Mouse (Mus musculus) right cerebral cortex, postnatal 14 days (tissue): ENCODE results near the gene Psg17.
"Not testable (repeated sequence)": the region's sequence is repeated elsewhere in the genome, so short reads cannot be mapped to it uniquely, and the experiment has no call there.

Experiments used
- DNase-seq: peaks from one replicate; pipeline ENCODE4 v3.0.0; 2022

Gene Psg17

DNA sequence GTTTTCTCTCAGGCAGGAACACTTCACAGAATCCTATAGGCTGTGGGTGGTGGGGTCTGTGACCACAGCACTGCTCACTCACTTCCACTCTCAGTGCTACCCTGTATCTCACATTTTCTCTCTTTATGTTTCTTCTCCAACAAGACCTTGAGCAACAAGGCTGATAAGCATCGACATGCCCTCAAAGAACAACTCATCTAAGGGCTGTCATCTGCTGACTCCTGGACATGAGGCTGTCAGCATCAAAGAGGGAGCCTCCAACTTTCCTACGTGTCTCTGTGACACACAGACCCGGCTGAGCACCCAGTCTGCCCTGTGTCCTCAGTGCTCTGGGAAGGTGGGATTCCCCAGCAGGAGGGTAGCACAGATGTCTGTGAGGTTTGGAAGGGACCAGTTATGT, at the start of gene Psg17:
Psg17 (minus strand) TSS at position 101 of the 400 bp plus-strand sequence.
- DNase-seq: no peak

DNA sequence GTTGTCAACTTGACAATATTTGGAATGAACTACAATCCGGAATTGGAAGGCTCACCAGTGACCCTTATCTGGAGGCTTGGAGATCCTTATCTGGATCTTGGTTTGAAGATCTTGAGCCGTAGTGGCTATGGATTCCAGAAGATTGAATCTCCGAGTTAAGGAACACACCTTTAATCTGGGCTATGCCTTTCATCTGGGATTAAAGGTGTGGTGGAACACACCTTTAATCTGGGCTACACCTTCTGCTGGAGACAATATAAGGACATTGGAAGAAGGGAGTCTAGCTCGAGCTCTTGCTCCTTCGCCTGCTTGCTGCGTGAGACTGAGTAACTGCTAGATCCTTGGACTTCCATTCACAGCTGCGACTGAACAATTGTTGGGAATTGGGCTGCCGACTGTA, 49.6 kb upstream of the Psg17 start, which contains the start of gene Pglyrp1:
Pglyrp1 (plus strand) TSS at position 301 of the 400 bp plus-strand sequence.
- DNase-seq: not testable (repeated sequence)

DNA sequence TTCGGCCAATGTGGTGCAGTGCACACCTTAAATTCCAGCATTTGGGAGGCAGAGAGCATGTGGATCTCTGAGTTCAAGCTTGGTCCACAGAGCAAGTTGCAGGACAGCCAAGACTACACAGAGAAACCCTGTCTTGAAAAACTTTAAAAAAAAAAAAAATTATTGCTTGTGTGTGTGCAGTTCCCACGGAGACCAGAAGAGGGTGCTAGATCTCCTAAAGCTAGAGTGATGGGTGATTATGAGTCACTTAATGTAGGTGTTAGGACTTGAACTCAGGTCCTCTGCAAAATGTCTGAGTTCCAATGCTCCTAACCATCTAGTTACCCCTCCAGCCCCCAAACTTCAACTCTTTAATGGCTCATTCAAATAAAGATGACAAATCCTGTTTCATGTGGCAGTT, 47.1 kb upstream of the Psg17 start:
- no peak for DNase-seq

DNA sequence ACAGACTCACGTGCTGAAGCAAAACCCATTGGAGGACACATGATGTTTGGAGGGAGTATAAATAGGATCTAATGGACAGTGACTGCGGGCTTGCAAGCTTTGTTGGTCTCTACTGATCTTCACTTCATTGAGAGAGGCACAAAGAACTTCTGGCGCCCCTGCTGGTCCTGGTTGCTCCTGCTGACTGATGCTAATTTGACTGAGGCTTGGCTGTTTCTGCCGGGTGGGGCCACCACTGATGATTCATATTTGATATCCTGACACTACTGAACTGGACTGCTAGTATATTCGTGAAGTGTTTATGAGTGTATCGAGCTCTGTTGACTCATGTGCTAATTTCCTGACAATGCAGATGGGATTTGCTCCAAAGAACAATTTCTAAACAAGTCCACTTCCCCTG, 41.4 kb upstream of the Psg17 start:
- DNase-seq: no peak

DNA sequence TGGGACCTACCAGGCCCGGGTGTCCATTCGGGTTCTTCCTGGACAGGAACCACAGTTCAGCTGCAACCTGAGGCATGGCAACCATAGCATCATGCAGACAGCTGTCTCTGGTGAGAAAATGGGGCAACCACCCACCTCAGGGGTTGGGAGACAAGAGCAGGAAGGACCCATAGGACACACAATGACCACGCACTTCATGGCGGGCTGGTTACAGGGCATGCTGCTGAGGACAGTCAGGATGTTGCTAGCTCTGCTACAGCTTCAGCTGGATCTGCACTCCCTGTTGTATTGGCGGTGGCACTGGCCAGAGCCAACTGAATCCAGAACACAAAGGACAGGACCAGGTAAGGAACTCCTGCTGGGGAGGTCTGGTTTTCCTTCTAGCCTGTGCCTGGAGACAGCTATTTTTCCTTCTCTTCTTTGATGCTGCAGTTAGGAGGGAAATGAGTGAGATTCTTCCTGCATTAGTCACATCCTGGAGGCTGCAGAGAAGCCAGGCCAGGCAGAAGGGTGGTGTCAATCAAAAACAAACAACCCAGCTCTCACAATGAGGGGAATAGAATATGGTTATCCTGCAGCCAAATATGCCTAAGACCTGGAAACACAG, 37.0 kb upstream of the Psg17 start:
- DNase-seq: no peak

DNA sequence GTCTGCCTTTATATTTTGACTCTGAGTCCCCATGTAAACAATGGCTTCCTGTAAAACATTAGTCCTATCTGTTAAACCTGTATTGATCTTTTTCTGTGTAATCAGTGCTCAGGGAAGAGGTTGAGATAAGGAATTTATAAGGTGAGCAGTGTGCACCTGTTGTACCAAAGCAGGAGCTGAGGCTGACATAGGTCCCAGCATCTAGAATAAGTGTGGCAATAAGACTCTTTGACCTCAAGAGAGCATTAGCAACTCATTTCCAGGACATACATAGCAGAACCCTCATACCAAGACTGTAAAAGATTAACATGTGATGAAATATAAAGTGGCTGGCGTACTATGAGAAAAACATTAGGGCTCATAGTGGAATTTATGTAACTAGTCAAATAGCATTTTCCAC, 27.0 kb upstream of the Psg17 start:
- no peak for DNase-seq

DNA sequence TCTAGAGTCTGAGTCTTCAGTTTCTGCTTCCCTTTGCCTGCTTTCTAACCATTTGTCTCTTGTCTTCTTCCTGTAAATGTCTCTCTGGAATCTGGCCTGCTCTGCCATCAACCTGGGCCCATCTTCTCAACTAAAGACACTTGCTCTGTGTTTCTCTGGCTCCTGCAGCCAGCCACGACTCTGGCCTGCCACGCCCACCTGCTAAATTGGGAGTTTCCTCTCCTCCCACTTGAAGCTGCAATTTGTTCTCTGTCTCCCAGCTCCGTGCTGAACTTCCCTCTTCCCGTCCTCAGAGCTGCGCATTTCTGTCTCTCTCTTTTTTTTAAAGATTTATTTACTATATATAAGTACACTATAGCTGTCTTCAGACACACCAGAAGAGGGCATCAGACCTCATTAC, 23.4 kb upstream of the Psg17 start:
- no peak for DNase-seq

DNA sequence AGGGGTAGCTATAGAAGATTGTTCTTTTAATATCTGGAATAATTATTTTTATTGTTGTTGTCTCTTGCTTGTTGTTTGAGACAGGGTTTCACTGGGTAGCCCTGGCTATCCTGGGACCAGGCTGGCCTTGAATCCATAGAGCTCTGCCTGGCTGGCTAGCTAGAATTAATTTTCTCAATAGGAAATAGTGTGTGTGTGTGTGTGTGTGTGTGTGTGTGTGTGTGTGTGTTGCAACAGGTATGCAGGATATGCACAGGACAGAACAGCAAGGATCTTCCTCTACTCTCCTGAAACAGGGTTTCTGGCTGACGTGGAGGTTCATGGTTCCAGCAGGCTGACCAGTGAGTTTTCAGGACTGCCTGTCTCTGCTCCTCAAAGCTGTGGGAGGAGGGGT, 19.8 kb upstream of the Psg17 start:
- DNase-seq: no peak

DNA sequence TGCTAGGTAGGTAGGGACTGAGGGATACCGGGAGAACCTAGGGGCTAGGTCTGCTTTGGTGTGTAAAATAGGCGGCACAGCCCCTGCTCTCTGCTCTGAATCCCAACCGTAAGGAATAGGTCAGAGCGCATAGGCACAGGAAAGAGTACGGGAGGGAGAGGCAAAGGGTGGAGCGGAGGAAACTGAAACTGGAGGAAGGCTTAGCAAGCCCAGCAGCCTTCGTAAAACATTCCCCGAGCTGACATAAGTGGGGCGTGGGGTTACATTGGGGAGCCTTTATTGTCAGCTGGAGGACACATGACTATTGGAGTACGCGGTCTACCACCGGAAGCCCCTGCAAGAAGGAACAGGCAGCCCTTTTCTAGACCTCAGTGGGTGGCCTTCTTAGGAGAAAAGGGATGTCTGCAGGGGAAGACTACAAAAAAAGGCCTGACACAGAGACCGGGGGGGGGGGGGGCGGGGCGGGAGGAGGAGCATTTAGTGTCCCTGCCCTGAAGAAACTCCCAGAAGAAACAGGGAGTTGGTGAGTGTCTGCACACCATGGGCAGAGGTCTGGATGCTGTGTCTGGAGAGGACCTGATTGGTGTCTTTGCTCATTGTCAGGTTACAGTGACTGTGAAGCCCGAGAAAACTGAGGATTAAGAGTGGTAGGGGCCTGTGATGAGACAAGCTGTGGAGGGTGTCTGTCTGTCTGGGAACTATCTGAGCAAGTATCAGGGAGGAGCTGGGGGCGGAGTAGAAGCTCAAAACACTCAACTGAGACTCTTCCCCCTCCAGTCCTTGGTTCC, 19.2 kb upstream of the Psg17 start:
- peak; percentile 10 for DNase-seq

DNA sequence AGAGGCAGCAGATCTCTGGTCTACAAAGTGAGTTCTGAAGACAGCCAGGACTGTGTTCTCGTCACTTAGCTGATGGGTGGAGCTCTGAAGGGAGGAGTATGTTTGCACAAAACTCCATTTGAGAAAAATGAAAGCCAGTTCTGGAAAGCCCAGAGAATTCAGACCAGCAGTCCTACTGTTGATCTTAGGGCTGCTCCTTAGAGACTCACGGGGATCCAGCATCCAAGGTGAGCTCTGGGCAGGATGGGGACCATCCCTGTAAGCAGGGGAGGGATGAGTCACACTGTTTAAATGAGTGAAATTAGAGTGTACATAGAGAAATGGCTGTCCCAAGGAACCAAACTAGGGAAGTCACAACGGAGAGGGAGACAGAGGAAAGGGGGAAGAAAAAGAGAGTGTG, 18.5 kb upstream of the Psg17 start, which contains the start of gene Mill2:
Mill2 (plus strand) TSS at position 102 of the 400 bp plus-strand sequence.
- DNase-seq: no peak

DNA sequence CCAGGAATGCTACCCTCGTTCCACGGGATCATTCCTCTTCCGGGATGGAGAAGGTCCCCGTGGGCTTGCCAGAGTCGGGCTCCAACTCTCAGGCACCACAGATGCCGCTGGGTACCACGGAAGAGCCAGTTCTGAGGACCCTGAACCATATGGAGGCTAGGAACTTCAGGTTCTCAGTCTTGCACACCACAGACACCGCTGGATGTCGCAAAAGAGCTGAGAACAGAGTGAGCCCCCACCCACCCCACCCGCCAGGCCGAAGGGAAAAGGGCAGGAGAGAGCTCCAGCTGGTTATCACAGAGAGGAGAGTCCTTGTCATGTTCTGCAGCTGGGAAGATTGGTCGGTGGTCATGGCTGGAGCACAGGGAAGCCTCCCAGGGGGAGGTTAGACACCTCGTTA, 10.9 kb upstream of the Psg17 start:
- no peak for DNase-seq

DNA sequence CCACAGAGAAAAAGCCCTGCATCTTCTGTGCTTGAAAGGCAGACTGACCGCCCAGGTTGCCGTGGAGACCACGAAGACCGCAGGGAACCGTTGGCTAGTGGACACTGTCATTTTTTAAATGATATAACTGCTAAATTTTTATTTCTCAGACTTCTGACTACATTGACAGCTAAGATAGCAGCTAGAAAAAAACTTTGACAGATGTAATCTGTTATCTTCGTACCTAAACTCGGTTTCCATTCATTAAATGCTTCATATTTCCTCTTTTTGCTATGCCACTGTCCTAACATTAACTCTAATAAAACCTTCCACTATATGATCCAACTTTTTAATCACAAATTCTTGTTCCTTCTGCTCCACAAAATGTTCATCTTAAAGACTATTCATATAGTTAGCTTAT, 8.1 kb upstream of the Psg17 start:
- DNase-seq: no peak

DNA sequence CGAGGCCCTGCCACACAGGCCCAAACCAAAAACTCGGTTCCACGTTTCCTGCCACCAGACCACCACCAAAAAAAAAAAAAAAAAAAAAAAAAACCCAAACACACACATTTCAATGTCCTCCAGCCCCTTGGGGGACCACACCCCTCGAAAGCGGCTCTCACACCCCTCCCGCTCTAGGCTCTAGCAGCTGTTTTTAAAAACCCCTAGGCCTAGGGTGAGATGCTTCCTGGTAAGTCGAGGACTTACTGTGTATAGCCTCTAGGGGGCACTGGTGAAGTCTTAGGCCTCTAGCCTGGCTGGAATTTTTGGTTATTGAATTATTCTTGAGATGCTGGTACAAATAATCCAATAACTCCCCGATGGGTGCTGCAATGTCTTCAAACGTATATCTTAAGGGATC, 7.2 kb upstream of the Psg17 start:
- no peak for DNase-seq

DNA sequence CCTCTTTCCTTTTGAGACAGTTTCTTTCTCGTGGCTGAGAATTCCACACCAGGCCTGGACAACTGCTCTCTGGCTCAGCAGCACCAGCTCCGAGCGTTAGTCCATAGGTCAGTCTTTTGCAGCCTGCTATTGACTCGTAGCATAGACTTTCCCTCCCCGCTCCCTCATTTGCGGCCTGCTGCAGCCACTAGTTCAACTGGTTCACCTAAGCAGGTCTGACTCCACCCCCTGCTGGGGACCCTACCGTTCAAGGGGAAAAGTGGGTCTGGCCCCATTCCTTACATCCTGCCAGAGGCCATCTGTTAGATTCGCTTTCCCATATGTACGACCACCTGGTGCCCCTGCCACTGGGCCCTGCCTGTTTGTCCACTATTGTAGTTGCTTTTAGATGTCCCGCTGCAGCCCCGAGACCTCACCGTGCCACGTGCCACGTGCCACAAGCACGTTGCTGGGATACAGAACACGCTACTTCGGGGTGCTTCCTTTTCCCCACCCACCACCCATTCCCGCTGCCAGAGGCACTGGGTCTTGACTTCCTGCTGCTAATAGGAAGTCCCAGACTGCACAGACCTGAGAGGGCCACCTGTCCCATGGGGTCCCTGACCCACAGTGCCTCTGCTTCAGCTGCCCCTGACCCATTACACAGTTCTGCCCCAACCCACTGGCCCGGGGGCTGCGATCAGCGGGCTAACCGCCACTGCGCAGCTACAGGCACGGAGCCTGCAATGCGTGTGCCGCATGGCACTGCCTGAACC, 6.6 kb upstream of the Psg17 start:
- DNase-seq: no peak

DNA sequence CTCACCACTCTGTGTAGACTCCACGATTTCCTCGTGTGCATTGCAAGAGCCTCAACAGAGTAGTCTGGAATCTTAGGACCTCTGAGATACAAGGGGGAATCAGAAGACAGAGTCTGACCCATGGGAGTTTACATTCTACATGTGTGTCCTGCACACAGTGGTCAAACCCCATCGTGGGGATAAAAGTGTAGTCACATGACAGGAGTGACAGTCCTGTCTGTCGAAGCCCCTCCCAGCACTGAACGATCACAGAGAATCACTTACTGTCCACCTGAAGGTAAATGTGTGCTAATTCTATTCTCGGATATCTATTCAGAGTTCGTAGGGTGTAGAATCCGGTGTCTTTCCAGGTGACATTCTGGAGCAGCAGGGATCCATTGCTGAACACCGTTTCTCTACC, 3.1 kb downstream of the Psg17 start:
- DNase-seq: no peak

DNA sequence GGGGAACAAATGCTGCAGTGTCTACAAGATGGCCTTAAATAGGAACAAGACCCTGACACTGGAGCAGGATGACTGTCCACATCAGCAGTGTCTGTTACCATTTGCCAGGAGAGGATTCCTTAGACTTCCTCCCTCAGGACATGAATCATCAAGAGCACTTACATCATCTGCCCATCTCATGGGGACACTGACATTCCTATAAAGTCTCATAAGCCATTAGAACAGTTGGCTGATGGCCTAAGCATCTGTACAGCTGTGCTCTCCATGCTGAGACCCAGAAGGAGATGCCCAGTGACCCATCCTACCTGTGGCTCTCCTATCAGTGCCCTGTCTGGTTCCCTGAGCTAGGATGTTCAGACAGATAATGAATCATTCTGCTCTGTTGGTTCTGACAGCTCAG, 17.9 kb downstream of the Psg17 start:
- DNase-seq: no peak

DNA sequence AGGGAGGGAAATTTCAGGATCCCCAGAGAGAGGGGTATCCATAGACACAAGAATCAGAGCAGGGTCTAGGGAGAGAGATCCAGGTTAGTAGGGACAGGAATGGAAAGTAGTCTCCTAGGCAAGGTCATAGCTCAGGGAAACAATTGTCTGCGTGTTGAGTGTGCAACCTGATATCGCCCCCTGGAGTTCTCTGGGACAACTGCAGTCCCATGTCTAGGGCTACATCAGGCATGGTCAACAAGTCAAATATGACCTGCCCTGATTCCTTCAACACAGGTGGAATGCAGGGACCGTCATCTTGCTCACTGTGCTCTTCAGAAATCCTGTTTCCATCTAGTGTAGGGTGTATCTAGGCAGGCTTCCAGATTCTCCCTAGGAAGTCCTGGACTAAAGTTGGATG, 22.3 kb downstream of the Psg17 start:
- DNase-seq: no peak

DNA sequence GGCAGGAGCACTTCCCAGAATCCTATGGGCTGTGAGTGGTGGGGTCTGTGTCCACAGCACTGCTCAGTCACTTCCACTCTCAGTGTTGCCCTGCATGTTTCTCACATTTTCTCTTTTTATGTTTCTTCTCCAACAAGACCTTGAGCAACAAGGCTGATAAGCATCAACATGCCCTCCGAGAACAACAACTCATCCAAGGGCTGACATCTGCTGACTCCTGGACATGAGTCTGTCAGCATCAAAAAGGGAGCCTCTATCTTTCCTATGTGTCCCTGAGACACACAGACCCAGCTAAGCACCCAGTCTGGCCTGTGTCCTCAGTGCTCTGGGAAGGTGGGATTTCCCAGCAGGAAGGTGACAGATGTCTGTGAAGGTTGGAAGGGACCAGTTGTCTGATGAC, 23.0 kb downstream of the Psg17 start, which contains the start of gene Psg19:
Psg19 (minus strand) TSS at position 101 of the 400 bp plus-strand sequence.
- no peak for DNase-seq

DNA sequence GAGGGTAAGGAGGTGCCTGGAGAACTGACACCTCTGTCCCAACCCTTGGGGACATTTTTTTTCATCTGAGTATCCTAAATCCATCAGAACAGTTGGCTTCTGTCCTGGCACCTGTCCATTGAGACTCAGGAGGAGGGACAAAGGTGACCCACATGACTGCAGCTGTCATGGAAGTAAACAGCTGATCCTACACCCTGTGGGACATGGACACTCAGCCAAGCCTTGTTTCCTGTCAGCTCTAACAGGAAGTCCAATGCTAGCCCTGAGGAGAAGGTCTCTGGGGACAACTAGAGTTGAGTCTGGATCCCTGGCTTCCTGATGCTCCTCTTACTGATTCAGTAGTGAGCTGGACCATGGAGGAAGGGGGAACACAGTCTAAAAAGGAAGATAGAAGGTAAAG, 30.7 kb downstream of the Psg17 start:
- not testable (repeated sequence) for DNase-seq

DNA sequence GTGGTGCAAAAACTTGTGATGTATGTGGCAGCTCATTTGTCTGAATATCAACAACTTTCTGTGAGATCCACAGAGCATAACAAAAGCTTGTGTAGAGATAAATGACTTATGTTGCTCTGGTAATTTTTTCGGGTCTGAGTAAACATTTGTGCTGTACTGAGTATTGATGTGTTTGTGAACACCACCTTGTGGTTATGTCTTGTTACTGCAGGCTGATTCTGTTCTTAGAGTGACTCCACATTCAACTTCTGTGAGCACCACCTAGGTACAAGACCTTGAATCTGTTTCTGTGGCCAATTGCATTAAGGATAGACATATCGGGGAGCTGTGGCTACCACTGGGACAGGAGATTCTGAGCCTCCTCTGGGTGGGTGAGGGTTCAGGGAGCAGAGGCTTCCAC, 40.1 kb downstream of the Psg17 start:
- DNase-seq: not testable (repeated sequence)

DNA sequence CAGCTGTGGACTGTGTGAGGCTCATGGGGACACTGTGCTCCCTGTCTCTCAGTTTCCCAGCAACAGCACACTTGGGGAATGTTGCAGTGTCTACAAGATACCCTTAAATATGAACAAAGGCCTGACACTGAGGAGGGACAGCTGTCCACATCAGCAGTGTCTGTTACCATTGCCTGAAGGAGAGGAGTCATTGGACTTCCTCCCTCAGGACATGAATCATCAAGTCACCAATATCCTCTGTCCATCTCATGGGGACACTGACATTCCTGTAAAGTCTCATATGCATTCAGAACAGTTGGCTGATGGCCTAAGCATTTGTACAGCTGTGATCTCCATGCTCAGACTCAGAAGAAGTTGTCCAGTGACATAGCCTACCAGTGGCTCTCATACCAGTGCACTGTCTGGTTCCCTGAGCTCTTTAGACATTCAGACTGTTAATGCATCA, 42.0 kb downstream of the Psg17 start:
- no peak for DNase-seq
